Mouse (Mus musculus) stomach, adult 2 months (tissue): Measurements from ENCODE around the gene Mgat4e. TPM values are rescaled to one million over a fixed set of nuclear protein-coding genes. Genes with fewer than 3 reads are reported as not detected.

Experiments
- polyA plus RNA-seq: library from polyadenylated mRNA; depleted of rRNA; stranded (reverse); fragments of >200 nt; gene quantifications from 2 replicates; pipeline ENCODE4 v1.2.3, GENCODE M21; 2012; rRNA removed

The Mgat4e gene
- not detected in 2 replicates for polyA plus RNA-seq

DNA sequence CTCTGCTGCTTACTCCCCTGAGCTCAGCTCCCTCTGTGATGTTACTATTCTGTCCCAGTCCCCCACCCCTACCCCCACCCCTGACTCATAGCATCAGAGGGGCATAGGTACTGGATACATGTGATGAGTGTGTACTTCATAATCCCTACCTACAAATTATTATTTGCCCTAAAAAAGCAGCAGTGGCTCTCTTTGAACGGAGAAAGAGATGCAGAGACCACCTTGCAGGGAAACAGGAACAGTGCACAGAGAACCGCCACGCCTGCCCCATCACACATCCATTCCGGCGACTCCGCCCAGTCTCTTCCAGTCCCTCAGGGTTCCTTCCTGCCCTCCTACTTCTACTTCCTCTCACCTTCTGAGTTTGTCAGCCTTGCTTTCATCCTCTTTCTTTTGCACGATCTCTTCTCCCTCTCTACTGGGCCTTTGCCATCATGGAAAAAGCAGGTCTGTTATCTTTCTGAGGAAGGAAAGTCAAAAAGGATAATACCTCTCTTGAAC lies at the start of gene Mgat4e:
Gene Mgat4e (minus strand): TSS at position 51 of the 501 bp plus-strand sequence.

GRCm38 (mm10) chr1:134559976-134560375 lies 10.5 kb upstream of the Mgat4e start, which contains the start of gene Kdm5b:
Kdm5b (plus strand) TSS chr1:134560171.

DNA sequence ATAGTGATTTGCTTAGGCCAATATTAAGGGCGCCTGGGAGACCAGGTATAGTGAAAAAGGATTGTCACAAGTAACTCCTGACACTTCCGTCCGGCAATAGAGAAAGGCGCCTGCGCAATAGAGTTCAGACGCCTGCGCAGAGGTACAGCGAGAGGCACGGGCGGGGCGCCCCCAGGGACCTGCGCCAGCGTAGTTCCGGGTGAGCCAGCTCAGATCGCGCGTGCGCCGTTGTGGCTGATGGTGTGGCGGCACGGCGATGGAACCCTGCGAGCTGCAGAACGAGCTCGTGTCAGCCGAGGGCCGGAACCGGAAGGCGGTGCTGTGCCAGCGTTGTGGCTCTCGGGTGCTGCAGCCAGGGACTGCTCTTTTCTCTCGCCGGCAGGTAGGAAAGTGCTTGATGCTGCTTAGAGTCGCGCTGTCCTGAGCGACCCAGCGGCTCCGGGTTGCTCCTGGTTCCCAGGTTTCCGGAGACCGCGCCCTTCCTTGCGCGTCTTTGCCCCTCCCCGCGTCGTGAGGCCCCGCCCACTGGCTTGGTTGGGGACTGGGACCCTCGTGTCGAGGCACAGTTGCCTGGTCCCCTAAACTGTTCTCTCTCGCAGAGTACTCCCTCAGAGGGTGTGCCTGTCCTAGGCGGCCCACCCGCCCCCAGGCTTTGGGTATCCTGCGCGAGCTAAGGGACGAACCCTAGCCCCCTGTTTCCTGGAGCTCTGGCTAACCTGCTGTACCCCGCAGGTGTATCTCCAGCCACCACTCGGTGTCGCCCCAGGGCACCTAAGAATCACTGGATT lies 54.9 kb downstream of the Mgat4e start, which contains the start of gene Rabif:
Gene Rabif (plus strand): TSS at position 221 of the 788 bp plus-strand sequence.

Other genes starting within 250 kb of the Mgat4e start
- 3.7 and 3.8 TPM in 2 replicates for gene Ppfia4, start 216.8 kb downstream of the Mgat4e start, polyA plus RNA-seq
- 44.1 and 52.2 TPM in 2 replicates for gene Tmem183a, start 187.7 kb downstream of the Mgat4e start, polyA plus RNA-seq
- gene 4933406M09Rik, start 163.7 kb downstream of the Mgat4e start, polyA plus RNA-seq: not detected in 2 replicates
- 21.6 and 23.2 TPM in 2 replicates for gene Cyb5r1, start 144.1 kb downstream of the Mgat4e start, polyA plus RNA-seq
- gene Adipor1, start 134.3 kb downstream of the Mgat4e start, polyA plus RNA-seq: 78.1 and 112 TPM in 2 replicates
- 1.1 and 1.4 TPM in 2 replicates for gene Klhl12, start 94.2 kb downstream of the Mgat4e start, polyA plus RNA-seq
- 3.6 and 4.5 TPM in 2 replicates for gene Rabif, start 55.0 kb downstream of the Mgat4e start, polyA plus RNA-seq
- gene Kdm5b, start 10.5 kb upstream of the Mgat4e start, polyA plus RNA-seq: 5.6 and 8.5 TPM in 2 replicates
- 0.01 and 0.03 TPM in 2 replicates for gene Syt2, start 97.0 kb upstream of the Mgat4e start, polyA plus RNA-seq